In genomic region chr7:112053667-112054066, GRCm38 (mm10) we compare ENCODE assay signal across 15 mouse cellular contexts.
"Had no signal": no experiment of that assay in that cellular context is flagged by ENCODE, and none has a peak within 500 bp of the region (broad histone marks: within the 10 kb centered on the region; RNA-seq: fewer than 3 reads in every experiment).

No protein-coding gene starts in this region.

- H3K4me3 ChIP-seq: left cerebral cortex, adult 2 months; limb, embryonic 10.5 days; liver, embryonic 15.5 days; midbrain, embryonic 12.5 days; myocyte; neural tube, embryonic 12.5 days; stomach, embryonic 15.5 days had no signal

- H3K9me3 ChIP-seq: limb, embryonic 10.5 days; liver, embryonic 15.5 days; midbrain, embryonic 12.5 days; neural tube, embryonic 12.5 days; stomach, embryonic 15.5 days had no signal

- H3K36me3 ChIP-seq: stomach, embryonic 15.5 days had no signal

- H3K27me3 ChIP-seq: liver, embryonic 15.5 days; midbrain, embryonic 12.5 days; neural tube, embryonic 12.5 days; stomach, embryonic 15.5 days had no signal

- DNase-seq: kidney, adult 2 months; kidney, postnatal 25 days; lung, embryonic 14.5 days; lung, postnatal 10 days; lung, postnatal 4 days; right cerebral cortex, postnatal 25 days; thymus, postnatal 36 days had no signal

- H3K9ac ChIP-seq: liver, embryonic 15.5 days; lung, embryonic 14.5 days; midbrain, embryonic 12.5 days; neural tube, embryonic 12.5 days; stomach, embryonic 15.5 days had no signal

- H3K4me2 ChIP-seq: liver, embryonic 11.5 days; liver, embryonic 15.5 days; lung, embryonic 14.5 days; midbrain, embryonic 12.5 days; neural tube, embryonic 12.5 days; stomach, embryonic 15.5 days had no signal

- H3K27ac ChIP-seq: left cerebral cortex, adult 2 months; limb, embryonic 10.5 days; liver, embryonic 15.5 days; midbrain, embryonic 12.5 days; neural tube, embryonic 12.5 days; stomach, embryonic 15.5 days had no signal

- H3K4me1 ChIP-seq: limb, embryonic 10.5 days; midbrain, embryonic 12.5 days; neural tube, embryonic 12.5 days; stomach, embryonic 15.5 days had no signal
